Mouse (Mus musculus) heart, adult 11 months (tissue): ENCODE data around the gene Dennd4c.

ENCODE experiments used
- DNase-seq: peaks from one replicate; pipeline ENCODE4 v3.0.0; 2022

The Dennd4c gene

GRCm38 (mm10) chr4:86885790-86886159, 137.4 kb downstream of the Dennd4c start:
- no peak for DNase-seq

- DNase-seq, result peak; percentile 98
These were observed 138.0 kb downstream of the Dennd4c start for GRCm38 (mm10) chr4:86886160-86886878.

DNA sequence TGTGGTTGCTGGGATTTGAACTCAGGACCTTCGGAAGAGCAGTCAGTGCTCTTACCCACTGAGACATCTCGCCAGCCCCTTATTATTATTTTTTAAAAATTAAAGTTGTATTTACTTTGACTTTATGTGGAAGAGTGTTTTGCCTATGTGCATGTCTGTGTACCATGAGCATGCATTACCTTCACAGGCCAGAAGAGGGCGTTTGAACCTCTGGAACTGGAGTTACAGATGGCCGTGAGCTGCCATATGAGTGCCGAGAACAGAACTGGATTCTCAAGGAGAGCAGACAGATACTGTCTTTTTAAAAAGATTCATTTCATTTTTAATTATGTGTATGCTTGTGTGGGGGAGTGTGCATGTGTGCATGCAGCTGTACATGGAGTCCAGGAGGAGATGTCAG, 139.5 kb downstream of the Dennd4c start:
- DNase-seq, result no peak

GRCm38 (mm10) chr4:86897411-86897810, 149.1 kb downstream of the Dennd4c start:
- peak; percentile 98 for DNase-seq

- peak; percentile 99 for DNase-seq
These were observed 150.6 kb downstream of the Dennd4c start for GRCm38 (mm10) chr4:86898791-86899474.
